Mouse (Mus musculus) heart, postnatal 0 days (tissue): ENCODE measurements around the gene Cers6. TPM values are rescaled to one million over a fixed set of nuclear protein-coding genes. Genes with fewer than 3 reads are reported as not detected.

ENCODE experiments used
- ATAC-seq: fragments of 200-750 bp; cut with Nextera tagmentation; 2 replicates; pipeline ENCODE4 v1.8.0; 2017; ENCODE audit warnings: low read depth, moderate number of reproducible peaks, moderate library complexity; ENCODE audit not compliant: insufficient read depth
- DNase-seq: peaks from one replicate; pipeline ENCODE4 v3.0.0-alpha.2; 2016; ENCODE audit warnings: low spot score
- H3K27ac ChIP-seq: fragments of 300-500 bp; sonication (generic); 2 replicates; pipeline ENCODE4 v1.5.1; 2014; ENCODE audit warnings: low read depth, mild to moderate bottlenecking
- H3K27me3 ChIP-seq: fragments of 300-500 bp; sonication (generic); 2 replicates; pipeline ENCODE4 v1.6.1; 2014; ENCODE audit warnings: low read length, mixed read lengths; ENCODE audit not compliant: control insufficient read depth, insufficient read depth
- H3K36me3 ChIP-seq: fragments of 300-500 bp; sonication (generic); replicated peaks from 2 replicates; pipeline ENCODE4 v1.6.1; 2014; ENCODE audit warnings: low read length, mixed read lengths; ENCODE audit not compliant: control insufficient read depth, insufficient read depth
- H3K4me1 ChIP-seq: fragments of 300-500 bp; sonication (generic); 2 replicates; pipeline ENCODE4 v1.6.1; 2014; ENCODE audit warnings: antibody characterized with exemption; ENCODE audit not compliant: control insufficient read depth, insufficient read depth
- H3K4me2 ChIP-seq: fragments of 300-500 bp; sonication (generic); 2 replicates; pipeline ENCODE4 v1.6.1; 2014; ENCODE audit warnings: low read depth, mild to moderate bottlenecking, low read length, moderate library complexity
- H3K4me3 ChIP-seq: fragments of 300-500 bp; sonication (generic); 2 replicates; pipeline ENCODE4 v1.5.1; 2014; ENCODE audit warnings: low read depth, low read length
- H3K9ac ChIP-seq: fragments of 300-500 bp; sonication (generic); replicated peaks from 2 replicates; pipeline ENCODE4 v1.6.1; 2014; ENCODE audit warnings: low read depth, low read length, mixed read lengths
- H3K9me3 ChIP-seq: fragments of 300-500 bp; sonication (generic); replicated peaks from 2 replicates; pipeline ENCODE4 v1.6.1; 2016; ENCODE audit warnings: low read length; ENCODE audit not compliant: control insufficient read depth
- CTCF ChIP-seq: IDR thresholded peaks from 2 replicates; pipeline ENCODE4 v1.5.1; 2016; ENCODE audit warnings: antibody characterized with exemption, control low read depth, low read depth
- EP300 ChIP-seq: IDR thresholded peaks from 2 replicates; pipeline ENCODE4 v1.6.1; 2016; ENCODE audit warnings: antibody characterized with exemption, low read depth
- WGBS: fragments of 180-500 bp; shearing (Covaris S2); extraction: QIAGEN DNeasy Blood & Tissue Kit; methylation state at CpG from one replicate; pipeline ENCODE4 v1.1.7; 2014; 5-methylcytosine and 5-hydroxymethylcytosine counted together
- polyA plus RNA-seq: library from polyadenylated mRNA; unstranded; fragments of >200 nt; fragmentation: Nextera tagmentation; extraction: Ambion mirVana; gene quantifications from 2 replicates; pipeline ENCODE4 v1.2.1, GENCODE M21; 2015
- total RNA-seq: library from RNA; depleted of rRNA; stranded (reverse); fragments of >200 nt; gene quantifications from 2 replicates; pipeline ENCODE4 v1.2.3, GENCODE M21; 2014; ENCODE audit warnings: low replicate concordance

The Cers6 gene
- total and polyA plus RNA-seq, 2 experiments from 2014 or later = 8.5 to 36.0 TPM

DNA sequence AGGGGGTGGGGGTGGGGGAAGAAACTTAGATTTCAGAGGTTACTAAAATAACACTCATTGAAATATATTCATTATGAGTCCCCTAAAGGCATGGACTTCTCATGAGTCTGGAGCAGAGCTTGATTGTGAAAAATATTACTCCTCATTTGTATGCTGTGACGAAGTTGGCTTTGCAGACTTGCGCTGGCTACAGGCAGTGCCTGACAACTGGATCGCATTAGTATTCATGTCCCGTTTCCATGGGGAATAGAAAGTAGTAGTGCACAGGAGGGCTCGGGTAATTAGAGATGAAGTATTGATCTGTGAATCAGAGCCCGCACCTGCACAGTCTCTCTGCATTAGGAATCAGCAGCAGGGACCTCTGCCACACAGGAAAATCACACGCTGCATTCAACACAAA is 150.2 kb downstream of the Cers6 start:
- TF ChIP-seq EP300 = no peak
- no peak for TF ChIP-seq CTCF
- no peak overlapping the region for H3K4me2 ChIP-seq
- H3K9me3 ChIP-seq = no peaks in the 10 kb centered on the region
- no peak overlapping the region for H3K27ac ChIP-seq
- H3K36me3 ChIP-seq = no peaks in the 10 kb centered on the region
- no peak overlapping the region for H3K4me3 ChIP-seq
- peaks cover 19% of the 10 kb centered on the region for H3K4me1 ChIP-seq
- ATAC-seq (no peak), DNase-seq (no peak)
- no peak overlapping the region for H3K9ac ChIP-seq
- 86% methylated on average over 7 of the region's 7 CpGs for WGBS
- H3K27me3 ChIP-seq = no peaks in the 10 kb centered on the region

DNA sequence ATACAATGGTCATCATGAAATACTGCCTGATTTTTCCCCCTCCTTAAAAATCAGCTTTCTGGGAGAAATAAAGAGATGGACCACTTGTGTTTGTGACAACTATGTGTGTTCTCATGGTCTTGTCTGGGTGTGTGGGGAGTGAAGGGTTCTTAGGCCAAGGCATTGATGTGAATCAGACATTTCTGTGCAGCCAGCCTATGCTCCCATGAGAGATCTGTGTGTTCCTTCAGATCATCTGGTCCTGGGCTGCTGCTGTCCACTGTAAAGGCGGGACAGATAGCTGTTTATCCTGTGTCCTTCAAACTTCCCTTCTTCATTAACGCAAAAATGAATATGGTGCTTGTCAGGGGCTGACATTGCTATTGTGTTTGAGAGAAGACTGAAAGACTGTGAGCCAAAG is 150.6 kb downstream of the Cers6 start:
- Histone ChIP-seq H3K36me3 (no peaks in the 10 kb centered on the region), H3K9ac (no peak overlapping the region), H3K4me3 (no peak overlapping the region), H3K27me3 (no peaks in the 10 kb centered on the region), H3K9me3 (no peaks in the 10 kb centered on the region), H3K27ac (no peak overlapping the region), H3K4me2 (no peak overlapping the region), H3K4me1 (peaks cover 20% of the 10 kb centered on the region)
- DNase-seq (no peak), ATAC-seq (no peak)
- TF ChIP-seq EP300 (no peak), CTCF (no peak)
- 69% methylated on average over 2 of the region's 2 CpGs for WGBS

DNA sequence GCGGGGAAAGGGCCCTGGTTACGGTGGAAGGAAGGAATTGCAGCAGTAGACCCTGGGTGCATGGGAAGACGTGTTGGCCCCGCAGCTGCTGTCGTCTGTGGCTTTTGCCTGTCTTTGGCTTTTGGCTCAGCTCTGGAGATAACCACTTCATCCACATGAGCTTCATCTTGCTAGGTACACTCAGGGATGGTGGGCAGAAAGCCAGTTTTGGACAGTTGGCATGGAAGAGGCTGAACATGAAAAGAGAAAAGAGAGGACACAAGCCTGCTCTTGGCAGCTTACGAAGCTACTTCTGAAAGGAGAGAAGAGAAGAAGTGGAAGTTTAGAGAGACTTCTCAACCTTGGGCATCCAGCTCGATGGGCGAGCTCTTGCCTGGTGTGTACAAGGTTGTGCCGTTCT is 153.0 kb downstream of the Cers6 start:
- Histone ChIP-seq H3K4me3 (no peak overlapping the region), H3K27me3 (no peaks in the 10 kb centered on the region), H3K9me3 (no peaks in the 10 kb centered on the region), H3K27ac (no peak overlapping the region), H3K9ac (no peak overlapping the region), H3K4me2 (no peak overlapping the region), H3K36me3 (no peaks in the 10 kb centered on the region), H3K4me1 (peaks cover 20% of the 10 kb centered on the region)
- WGBS = 90% methylated on average over 9 of the region's 9 CpGs
- TF ChIP-seq EP300 (no peak), CTCF (no peak)
- no peak for ATAC-seq
- no peak for DNase-seq

DNA sequence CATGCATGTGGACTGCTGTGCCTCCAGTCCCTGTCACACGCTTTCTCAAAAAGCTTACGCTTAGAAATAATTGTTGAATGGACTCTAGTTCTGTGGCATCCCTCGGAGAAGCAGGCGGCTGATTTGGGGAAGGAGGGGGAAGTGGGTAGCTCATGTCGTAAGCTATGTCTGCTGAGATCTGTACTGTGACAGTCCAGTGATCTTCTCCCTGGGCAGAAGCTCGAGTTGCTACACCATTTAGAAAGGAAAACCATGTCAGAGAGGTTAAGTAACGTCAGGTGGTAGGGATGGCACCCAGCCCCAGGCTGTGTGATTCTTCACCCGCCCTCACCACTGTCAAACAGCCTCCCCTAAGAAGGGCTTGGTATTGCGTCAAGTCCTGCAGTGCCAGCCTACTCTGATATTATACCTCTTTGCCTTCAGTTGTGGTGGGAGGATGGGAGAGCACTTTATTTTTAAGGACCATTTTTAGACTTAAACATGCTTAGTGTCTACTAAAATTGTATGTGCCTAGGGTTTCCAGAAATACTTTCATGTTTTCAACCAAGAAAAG is 154.0 kb downstream of the Cers6 start:
- H3K4me2 ChIP-seq = no peak overlapping the region
- WGBS = 82% methylated on average over 9 of the region's 9 CpGs
- DNase-seq (no peak), ATAC-seq (no peak)
- no peaks in the 10 kb centered on the region for H3K36me3 ChIP-seq
- no peaks in the 10 kb centered on the region for H3K27me3 ChIP-seq
- no peak overlapping the region for H3K9ac ChIP-seq
- no peak overlapping the region for H3K27ac ChIP-seq
- no peak overlapping the region for H3K4me3 ChIP-seq
- peaks cover 20% of the 10 kb centered on the region for H3K4me1 ChIP-seq
- no peaks in the 10 kb centered on the region for H3K9me3 ChIP-seq
- no peak for TF ChIP-seq CTCF
- TF ChIP-seq EP300 = no peak

DNA sequence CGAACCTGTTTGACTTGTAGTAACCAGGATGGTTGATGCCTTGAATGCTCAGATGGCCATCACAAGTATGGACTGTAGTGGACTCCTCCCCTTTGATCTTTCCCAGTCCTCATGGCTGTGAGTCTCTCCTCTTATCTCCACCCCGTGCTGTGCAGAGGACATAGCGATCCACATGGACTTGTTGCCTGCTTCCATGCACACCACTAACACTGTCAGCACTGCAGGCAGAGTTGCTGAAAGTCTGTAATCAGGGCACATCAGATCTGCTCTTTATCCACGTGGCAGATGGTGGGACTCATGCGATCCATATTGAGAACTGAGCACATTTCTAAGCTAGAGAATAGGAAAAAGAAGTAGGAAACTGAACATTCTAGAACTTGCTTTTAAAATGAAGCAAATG is 154.6 kb downstream of the Cers6 start:
- Histone ChIP-seq H3K4me1 (peaks cover 20% of the 10 kb centered on the region), H3K4me2 (no peak overlapping the region), H3K9ac (no peak overlapping the region), H3K27ac (no peak overlapping the region), H3K9me3 (no peaks in the 10 kb centered on the region), H3K27me3 (no peaks in the 10 kb centered on the region), H3K36me3 (no peaks in the 10 kb centered on the region), H3K4me3 (no peak overlapping the region)
- DNase-seq (no peak), ATAC-seq (peak; percentile 82)
- 36% methylated on average over 5 of the region's 5 CpGs for WGBS
- no peak for TF ChIP-seq CTCF
- TF ChIP-seq EP300 = no peak

DNA sequence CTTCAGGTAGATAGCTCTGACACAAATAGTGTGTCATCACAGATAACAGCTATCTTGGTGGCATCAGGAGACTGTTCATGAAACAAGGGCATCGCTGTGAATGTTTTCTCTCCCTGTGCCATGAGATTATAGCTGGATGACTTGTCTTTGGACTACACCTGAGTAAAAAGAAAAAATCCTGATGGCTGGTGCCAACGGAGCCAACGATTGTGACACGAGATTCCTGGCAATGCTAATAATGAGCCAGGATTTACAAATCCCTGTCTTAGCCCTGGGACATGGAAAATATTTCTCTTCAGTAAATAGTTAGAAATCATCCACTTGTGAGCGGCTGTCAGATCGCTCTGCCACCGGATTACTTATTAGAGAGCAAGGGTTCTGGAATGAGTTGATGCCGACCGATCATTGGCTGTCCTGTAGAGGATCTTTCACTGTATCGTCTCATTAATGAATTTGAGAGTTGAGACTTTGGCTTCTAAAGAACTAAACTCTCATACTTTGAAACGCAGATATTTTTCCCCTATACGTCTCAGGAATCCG is 157.9 kb downstream of the Cers6 start:
- no peak for DNase-seq
- no peak overlapping the region for H3K27ac ChIP-seq
- WGBS = 90% methylated on average over 13 of the region's 13 CpGs
- no peak for ATAC-seq
- H3K9ac ChIP-seq = no peak overlapping the region
- H3K4me1 ChIP-seq = peaks cover 10% of the 10 kb centered on the region; the same call in 1 of the 2 replicates
- TF ChIP-seq CTCF (no peak), EP300 (no peak)
- H3K4me2 ChIP-seq = no peak overlapping the region
- no peaks in the 10 kb centered on the region for H3K9me3 ChIP-seq
- no peak overlapping the region for H3K4me3 ChIP-seq
- H3K27me3 ChIP-seq = no peaks in the 10 kb centered on the region
- H3K36me3 ChIP-seq = no peaks in the 10 kb centered on the region
